ENCODE assay signal across 8 mouse cellular contexts in genomic region chr8:79030326-79031265, GRCm38 (mm10). TPM values are rescaled to one million over a fixed set of nuclear protein-coding genes. Genes with fewer than 3 reads are reported as not detected.
DNase-seq lines count a peak whose midpoint lies in the region; ATAC-seq lines count a peak whose summit lies in the region.

No protein-coding gene starts in this region.

- H3K9me3 ChIP-seq in hindbrain, embryonic 11.5 days (ENCODE audit: control insufficient read depth, low read length) = no peaks in the 10 kb centered on the region

- peak; percentile 55 for DNase-seq in Muller cell, postnatal 12 days (ENCODE audit: inconsistent ontology term)
- DNase-seq in cerebellum, adult 18-20 months = peak; percentile 62 to 66
- DNase-seq in hindbrain, embryonic 11.5 days (ENCODE audit: low spot score) = peak; percentile 75
- peak; percentile 19 to 36 for DNase-seq in layer of hippocampus, postnatal 25 days (ENCODE audit: extremely low spot score in 1 of 2, low spot score in 1 of 2)
- peak; percentile 68 for DNase-seq in lung, postnatal 10 days
- DNase-seq in retina, postnatal 1 day = peak; percentile 77
- DNase-seq in urinary bladder, postnatal 14 days (ENCODE audit: low spot score) = peak; percentile 44

- peaks cover 4% of the 10 kb centered on the region; the same call in 1 of the 2 replicates for H3K4me1 ChIP-seq in hindbrain, embryonic 11.5 days (replicated peaks; ENCODE audit: control insufficient read depth, insufficient read depth, low read length)

- peak overlapping the region; percentile 99 for H3K9ac ChIP-seq in hindbrain, embryonic 11.5 days (ENCODE audit: low read depth, low read length)

- H3K4me3 ChIP-seq in hindbrain, embryonic 11.5 days (ENCODE audit: low read depth, low read length) = peak overlapping the region; percentile 98

- H3K4me2 ChIP-seq in hindbrain, embryonic 11.5 days (replicated peaks; ENCODE audit: low read depth, low read length) = peak overlapping the region; percentile 86

- ATAC-seq in frontal cortex, adult (ENCODE audit: low TSS enrichment) = peak; percentile 64
- no peak for ATAC-seq in hindbrain, embryonic 11.5 days (ENCODE audit: low FRiP score)

- peak overlapping the region; percentile 100 for H3K27ac ChIP-seq in hindbrain, embryonic 11.5 days (ENCODE audit: low read depth, low read length)

- no peaks in the 10 kb centered on the region for H3K36me3 ChIP-seq in hindbrain, embryonic 11.5 days (ENCODE audit: control insufficient read depth, insufficient read depth, low read length)

- no peaks in the 10 kb centered on the region for H3K27me3 ChIP-seq in hindbrain, embryonic 11.5 days (ENCODE audit: control insufficient read depth, insufficient read depth, low read length)

- WGBS in hindbrain, embryonic 11.5 days = under 1% methylated on average over 53 of the region's 62 CpGs

RNA-seq across cellular contexts. Expression of gene Zfp827, which starts 2.4 kb away (rescaled TPM):
- 11.5 and 12.7 TPM in 2 replicates for polyA plus RNA-seq in hindbrain, embryonic 11.5 days (2014; fragmentation: Nextera tagmentation; extraction: Ambion mirVana)
- 10 to 100 TPM; 27.3 to 32.7 TPM for total RNA-seq in layer of hippocampus, postnatal 25 days (2021)
